19 mouse cellular contexts compared by ENCODE assay signal in genomic region chr4:41142601-41143000, GRCm38 (mm10). TPM values are rescaled to one million over a fixed set of nuclear protein-coding genes. Genes with fewer than 3 reads are reported as not detected.
"Had no signal": no experiment of that assay in that cellular context is flagged by ENCODE, and none has a peak within 500 bp of the region (broad histone marks: within the 10 kb centered on the region; RNA-seq: fewer than 3 reads in every experiment).

No protein-coding gene starts in this region.

- H3K4me2 ChIP-seq: intestine, embryonic 15.5 days; liver, embryonic 15.5 days; midbrain, embryonic 11.5 days had no signal

- ATAC-seq: hindbrain, embryonic 16.5 days; intestine, embryonic 15.5 days had no signal

- DNase-seq: layer of hippocampus, postnatal 36 days; lung, adult 2 months; lung, postnatal 14 days; lung, postnatal 4 days; midbrain, embryonic 14.5 days; thymus, adult 2 months; thymus, postnatal 14 days; thymus, postnatal 4 days had no signal

- H3K9me3 ChIP-seq: intestine, embryonic 15.5 days; liver, embryonic 15.5 days had no signal

- H3K4me1 ChIP-seq: intestine, embryonic 15.5 days had no signal

- H3K4me3 ChIP-seq: intestine, embryonic 15.5 days; left cerebral cortex, adult 2 months; liver, embryonic 15.5 days had no signal

- H3K9ac ChIP-seq: intestine, embryonic 15.5 days; liver, embryonic 15.5 days had no signal

- H3K27me3 ChIP-seq: intestine, embryonic 15.5 days; liver, embryonic 15.5 days had no signal

- H3K27ac ChIP-seq: intestine, embryonic 15.5 days; kidney, postnatal 0 days; left cerebral cortex, adult 2 months; liver, embryonic 15.5 days; stomach, postnatal 0 days had no signal

RNA-seq across cellular contexts. Expression of gene Aqp3, which starts 44.6 kb away (rescaled TPM):
- total RNA-seq: layer of hippocampus, adult 8-10 months; layer of hippocampus, postnatal 36 days; left cerebral cortex, adult 2 months; left cerebral cortex, postnatal 10 days; left cerebral cortex, postnatal 36 days; megakaryocyte progenitor cell, adult 5-6 weeks had no signal
- polyA plus RNA-seq: midbrain, embryonic 14.5 days had no signal
